ENCODE assay signal across 11 mouse cellular contexts in the genomic region with DNA sequence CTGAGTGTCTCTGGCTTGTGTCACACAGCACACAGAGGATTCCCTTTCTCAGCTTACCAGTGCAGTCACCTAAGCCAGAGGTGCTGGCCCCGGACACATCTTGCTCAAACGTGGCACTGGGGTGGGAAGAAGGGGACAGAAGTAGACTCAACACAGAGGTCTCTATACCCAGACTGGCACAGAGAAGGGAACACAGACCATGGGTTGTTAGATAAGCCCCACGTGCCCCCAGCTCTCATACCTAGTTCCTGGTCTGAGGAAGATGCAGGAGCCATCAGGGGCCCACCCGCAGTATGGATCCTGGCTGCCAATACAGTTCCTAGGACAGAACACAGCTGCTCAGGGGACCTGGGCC. TPM values are rescaled to one million over a fixed set of nuclear protein-coding genes. Genes with fewer than 3 reads are reported as not detected.
"Had no signal": no experiment of that assay in that cellular context is flagged by ENCODE, and none has a peak within 500 bp of the region (broad histone marks: within the 10 kb centered on the region; RNA-seq: fewer than 3 reads in every experiment).

No protein-coding gene starts in this region.

- H3K27ac ChIP-seq: midbrain, embryonic 12.5 days; neural tube, embryonic 13.5 days; neural tube, embryonic 15.5 days; stomach, embryonic 15.5 days had no signal

- H3K9me3 ChIP-seq: stomach, embryonic 15.5 days had no signal

- H3K36me3 ChIP-seq: stomach, embryonic 15.5 days had no signal

- H3K4me3 ChIP-seq: myocyte had no signal

- DNase-seq: right cerebral cortex, postnatal 25 days; thymus, adult 18-20 months had no signal

- H3K9ac ChIP-seq: neural tube, embryonic 15.5 days had no signal

- ATAC-seq: midbrain, embryonic 16.5 days had no signal

RNA-seq across cellular contexts. Expression of gene Lrg1, which starts 3.5 kb away (rescaled TPM):
- polyA plus RNA-seq: midbrain, embryonic 10.5 days; neural tube, embryonic 11.5 days had no signal

RNA-seq across cellular contexts. Expression of gene Plin5, which starts 7.9 kb away (rescaled TPM):
- total RNA-seq: megakaryocyte-erythroid progenitor cell, adult 5-6 weeks had no signal

RNA-seq across cellular contexts. Expression of gene Plin4, which starts 15.7 kb away (rescaled TPM):
- total RNA-seq: megakaryocyte-erythroid progenitor cell, adult 5-6 weeks had no signal
